Mouse (Mus musculus) stomach, embryonic 14.5 days (tissue): ENCODE measurements around the gene Cmklr1. TPM values are rescaled to one million over a fixed set of nuclear protein-coding genes. Genes with fewer than 3 reads are reported as not detected.

Source experiments
- ATAC-seq: fragments of 200-750 bp; cut with Nextera tagmentation; 2 replicates; pipeline ENCODE4 v1.8.0; 2017; ENCODE audit warnings: low read depth, moderate TSS enrichment; ENCODE audit not compliant: insufficient number of reproducible peaks, insufficient read depth, low FRiP score
- H3K27ac ChIP-seq: fragments of 300-500 bp; sonication (generic); 2 replicates; pipeline ENCODE4 v1.5.1; 2014; ENCODE audit warnings: mild to moderate bottlenecking, low read length, moderate library complexity, mixed read lengths
- H3K27me3 ChIP-seq: fragments of 300-500 bp; sonication (generic); 2 replicates; pipeline ENCODE4 v1.6.1; 2014; ENCODE audit warnings: low read length, control low read depth, mixed read lengths; ENCODE audit not compliant: control insufficient read depth, insufficient read depth
- H3K36me3 ChIP-seq: fragments of 300-500 bp; sonication (generic); 2 replicates; pipeline ENCODE4 v1.6.1; 2014; ENCODE audit warnings: mild to moderate bottlenecking, control low read depth, low read length, moderate library complexity, mixed read lengths; ENCODE audit not compliant: control insufficient read depth, insufficient read depth
- H3K4me1 ChIP-seq: fragments of 300-500 bp; sonication (generic); 2 replicates; pipeline ENCODE4 v1.6.1; 2014; ENCODE audit warnings: low read length, control low read depth, mixed read lengths; ENCODE audit not compliant: control insufficient read depth, insufficient read depth
- H3K4me2 ChIP-seq: fragments of 300-500 bp; sonication (generic); replicated peaks from 2 replicates; pipeline ENCODE4 v1.6.1; 2014; ENCODE audit warnings: low read depth, low read length, control low read depth
- H3K4me3 ChIP-seq: fragments of 300-500 bp; sonication (generic); 2 replicates; pipeline ENCODE4 v1.5.1; 2014; ENCODE audit warnings: low read depth, low read length, control low read depth
- H3K9ac ChIP-seq: fragments of 300-500 bp; sonication (generic); replicated peaks from 2 replicates; pipeline ENCODE4 v1.6.1; 2014; ENCODE audit warnings: low read depth, mild to moderate bottlenecking, control low read depth, low read length, moderate library complexity, mixed read lengths
- H3K9me3 ChIP-seq: fragments of 300-500 bp; sonication (generic); 2 replicates; pipeline ENCODE4 v1.6.1; 2016; ENCODE audit warnings: low read depth, low read length, control low read depth; ENCODE audit not compliant: control insufficient read depth
- WGBS: fragments of 180-500 bp; shearing (Covaris S2); extraction: QIAGEN DNeasy Blood & Tissue Kit; methylation state at CpG from one replicate; pipeline ENCODE4 v1.1.7; 2014; 5-methylcytosine and 5-hydroxymethylcytosine counted together
- polyA plus RNA-seq: library from polyadenylated mRNA; unstranded; fragments of >200 nt; fragmentation: Nextera tagmentation; extraction: Ambion mirVana; gene quantifications from 2 replicates; pipeline ENCODE4 v1.2.1, GENCODE M21; 2014

The Cmklr1 gene
- polyA plus RNA-seq, 1 experiment from 2014 or later: 3.6 TPM

- Histone ChIP-seq H3K27ac (no peak overlapping the region), H3K9ac (no peak overlapping the region), H3K4me1 (peaks cover 25% of the 10 kb centered on the region), H3K36me3 (no peaks in the 10 kb centered on the region), H3K27me3 (no peaks in the 10 kb centered on the region), H3K4me2 (no peak overlapping the region), H3K9me3 (no peaks in the 10 kb centered on the region), H3K4me3 (no peak overlapping the region)
- WGBS: 72% methylated on average over 4 of the region's 4 CpGs
- ATAC-seq: no peak
Observed at GRCm38 (mm10) chr5:113625068-113625467, 25.2 kb downstream of the Cmklr1 start.

- H3K4me2 ChIP-seq: no peak overlapping the region
- WGBS: 20% methylated on average over 2 of the region's 2 CpGs
- H3K27ac ChIP-seq: no peak overlapping the region
- no peaks in the 10 kb centered on the region for H3K27me3 ChIP-seq
- no peaks in the 10 kb centered on the region for H3K9me3 ChIP-seq
- no peak overlapping the region for H3K4me3 ChIP-seq
- H3K36me3 ChIP-seq: no peaks in the 10 kb centered on the region
- no peak for ATAC-seq
- no peak overlapping the region for H3K9ac ChIP-seq
- peaks cover 15% of the 10 kb centered on the region for H3K4me1 ChIP-seq
Observed at GRCm38 (mm10) chr5:113623052-113623451, 27.2 kb downstream of the Cmklr1 start.

GRCm38 (mm10) chr5:113620999-113621398 lies 29.2 kb downstream of the Cmklr1 start:
- Histone ChIP-seq H3K27me3 (no peaks in the 10 kb centered on the region), H3K4me2 (no peak overlapping the region), H3K4me3 (no peak overlapping the region), H3K36me3 (no peaks in the 10 kb centered on the region), H3K9me3 (no peaks in the 10 kb centered on the region), H3K4me1 (0 out of 2 replicates have a peak, but pooled peaks cover 4% of the 10 kb centered on the region), H3K9ac (no peak overlapping the region), H3K27ac (no peak overlapping the region)
- 64% methylated on average over 7 of the region's 7 CpGs for WGBS
- no peak for ATAC-seq

- Histone ChIP-seq H3K9ac (no peak overlapping the region), H3K27ac (no peak overlapping the region), H3K4me1 (0 out of 2 replicates have a peak, but pooled peaks cover 4% of the 10 kb centered on the region), H3K9me3 (no peaks in the 10 kb centered on the region), H3K4me2 (no peak overlapping the region), H3K36me3 (no peaks in the 10 kb centered on the region), H3K4me3 (no peak overlapping the region), H3K27me3 (no peaks in the 10 kb centered on the region)
- no peak for ATAC-seq
- 67% methylated on average over 16 of the region's 16 CpGs for WGBS
Observed at GRCm38 (mm10) chr5:113620130-113620716, 30.0 kb downstream of the Cmklr1 start.

GRCm38 (mm10) chr5:113619151-113619550 lies 31.1 kb downstream of the Cmklr1 start:
- no peak overlapping the region for H3K9ac ChIP-seq
- H3K27me3 ChIP-seq: no peaks in the 10 kb centered on the region
- no peaks in the 10 kb centered on the region for H3K36me3 ChIP-seq
- WGBS: 83% methylated on average over 1 of the region's 1 CpGs
- no peak overlapping the region for H3K4me3 ChIP-seq
- no peak for ATAC-seq
- 0 out of 2 replicates have a peak, but pooled peaks cover 4% of the 10 kb centered on the region for H3K4me1 ChIP-seq
- H3K4me2 ChIP-seq: no peak overlapping the region
- no peaks in the 10 kb centered on the region for H3K9me3 ChIP-seq
- H3K27ac ChIP-seq: no peak overlapping the region

- Histone ChIP-seq H3K9ac (no peak overlapping the region), H3K36me3 (no peaks in the 10 kb centered on the region), H3K27ac (no peak overlapping the region), H3K9me3 (no peaks in the 10 kb centered on the region), H3K4me3 (no peak overlapping the region), H3K4me2 (no peak overlapping the region), H3K4me1 (0 out of 2 replicates have a peak, but pooled peaks cover 4% of the 10 kb centered on the region), H3K27me3 (no peaks in the 10 kb centered on the region)
- 95% methylated on average over 4 of the region's 4 CpGs for WGBS
- ATAC-seq: no peak
Observed at GRCm38 (mm10) chr5:113618716-113619115, 31.5 kb downstream of the Cmklr1 start.

- H3K4me2 ChIP-seq: no peak overlapping the region
- H3K36me3 ChIP-seq: no peaks in the 10 kb centered on the region
- WGBS: 79% methylated on average over 12 of the region's 12 CpGs
- H3K9ac ChIP-seq: no peak overlapping the region
- H3K9me3 ChIP-seq: no peaks in the 10 kb centered on the region
- 0 out of 2 replicates have a peak, but pooled peaks cover 7% of the 10 kb centered on the region for H3K4me1 ChIP-seq
- no peak overlapping the region for H3K27ac ChIP-seq
- H3K27me3 ChIP-seq: no peaks in the 10 kb centered on the region
- no peak for ATAC-seq
- H3K4me3 ChIP-seq: no peak overlapping the region
Observed at GRCm38 (mm10) chr5:113611771-113612233, 38.4 kb downstream of the Cmklr1 start.

- H3K27ac ChIP-seq: no peak overlapping the region
- WGBS: 83% methylated on average over 6 of the region's 6 CpGs
- no peak for ATAC-seq
Observed at GRCm38 (mm10) chr5:113611131-113611530, 39.1 kb downstream of the Cmklr1 start.

GRCm38 (mm10) chr5:113610490-113610889 lies 39.7 kb downstream of the Cmklr1 start:
- no peak overlapping the region for H3K4me2 ChIP-seq
- ATAC-seq: no peak
- H3K9me3 ChIP-seq: no peaks in the 10 kb centered on the region
- H3K9ac ChIP-seq: no peak overlapping the region
- H3K27me3 ChIP-seq: no peaks in the 10 kb centered on the region
- 61% methylated on average over 6 of the region's 6 CpGs for WGBS
- no peak overlapping the region for H3K27ac ChIP-seq
- 0 out of 2 replicates have a peak, but pooled peaks cover 7% of the 10 kb centered on the region for H3K4me1 ChIP-seq
- no peak overlapping the region for H3K4me3 ChIP-seq
- H3K36me3 ChIP-seq: no peaks in the 10 kb centered on the region

More at GRCm38 (mm10) chr5:113611131-113611530, 39.1 kb downstream of the Cmklr1 start:
- no peak overlapping the region for H3K4me2 ChIP-seq
- no peaks in the 10 kb centered on the region for H3K36me3 ChIP-seq
- no peaks in the 10 kb centered on the region for H3K9me3 ChIP-seq
- no peaks in the 10 kb centered on the region for H3K27me3 ChIP-seq
- H3K9ac ChIP-seq: no peak overlapping the region
- no peak overlapping the region for H3K4me3 ChIP-seq
- H3K4me1 ChIP-seq: 0 out of 2 replicates have a peak, but pooled peaks cover 7% of the 10 kb centered on the region
